Mouse (Mus musculus): ENCODE results near the gene Tcf3. TPM values are rescaled to one million over a fixed set of nuclear protein-coding genes. Genes with fewer than 3 reads are reported as not detected.

Tcf3 gene
- total and polyA plus RNA-seq, 3 experiments, result 125 to 258 TPM; not detected in 1

DNA sequence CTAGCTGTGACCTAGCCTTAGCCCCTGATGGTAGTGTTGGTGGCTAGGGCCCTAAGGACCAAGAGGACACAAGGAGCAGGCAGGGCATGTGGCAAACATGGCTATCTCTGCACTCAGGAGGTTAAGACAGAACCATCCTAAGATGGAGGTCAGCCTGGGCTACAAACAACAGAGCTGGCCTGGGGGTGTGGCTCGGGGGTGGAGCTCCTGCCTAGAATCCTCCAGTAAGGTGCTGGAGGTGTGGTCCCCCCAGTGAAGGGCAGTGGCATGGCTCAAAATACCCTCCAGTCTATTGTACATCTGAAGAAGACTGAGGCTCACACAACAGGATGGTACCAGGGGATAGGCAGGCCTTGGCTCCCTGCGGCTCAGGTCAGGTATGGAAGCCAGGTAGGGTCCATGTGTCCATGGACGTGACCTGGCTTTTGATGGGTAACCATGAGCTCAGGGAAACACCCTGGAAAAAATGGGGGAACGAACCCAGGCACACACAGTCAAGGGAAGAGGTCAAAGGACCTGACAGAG is 49.3 kb downstream of the Tcf3 start:
- Histone ChIP-seq H3K79me2 (ENCODE audit: control insufficient read depth, insufficient read depth, low read length, poor library complexity) (peaks cover 17% of the 10 kb centered on the region), H3K27ac (ENCODE audit: control insufficient read depth, low read depth, low read length) (no peak overlapping the region), H3K27me3 (ENCODE audit: control insufficient read depth in 1 of 2, insufficient read depth in 2 of 2, low read length in 2 of 2) (no peaks in the 10 kb centered on the region), H3K9me3 (replicated peaks; ENCODE audit: insufficient read depth, low read length) (no peaks in the 10 kb centered on the region), H3K4me1 (ENCODE audit: control insufficient read depth in 1 of 2, insufficient read depth in 2 of 2, low read length in 2 of 2) (peaks cover 7 to 36% of the 10 kb centered on the region in 2 experiments), H3K36me3 (ENCODE audit: control insufficient read depth in 1 of 2, insufficient read depth in 2 of 2, low read length in 2 of 2) (peaks cover 0 to 22% of the 10 kb centered on the region in 2 experiments; a peak in 2 of 4 replicates), H3K9ac (ENCODE audit: control insufficient read depth, low read depth, low read length, poor library complexity, severe bottlenecking) (no peak overlapping the region), H3K4me3 (ENCODE audit: control insufficient read depth in 1 of 2, insufficient read depth in 1 of 2, low read depth in 2 of 2, low read length in 2 of 2) (no peak overlapping the region)
- TF ChIP-seq ZKSCAN1 (IDR thresholded peaks at IDR 0.05; ENCODE audit: low read depth, low read length), result no peak
- TF ChIP-seq CHD1 (IDR thresholded peaks at IDR 0.05; ENCODE audit: low read depth, low read length), result no peak
- no peak for TF ChIP-seq SMC3 (IDR thresholded peaks at IDR 0.05; ENCODE audit: low read depth, low read length)
- no peak for TF ChIP-seq TAL1 (IDR thresholded peaks at IDR 0.05; ENCODE audit: low read length)
- no peak for TF ChIP-seq NELFE (IDR thresholded peaks at IDR 0.05; ENCODE audit: low read depth, low read length)
- no peak for TF ChIP-seq E2F4 (IDR thresholded peaks at IDR 0.05; ENCODE audit: borderline replicate concordance, low read depth, low read length)
- TF ChIP-seq ELF1 (IDR thresholded peaks at IDR 0.05; ENCODE audit: low read depth, low read length), result no peak
- TF ChIP-seq RCOR1 (IDR thresholded peaks at IDR 0.05; ENCODE audit: low read depth, low read length), result no peak
- TF ChIP-seq TBP (IDR thresholded peaks at IDR 0.05; ENCODE audit: low read depth, low read length), result no peak
- TF ChIP-seq ZMIZ1 (IDR thresholded peaks at IDR 0.05; ENCODE audit: low read depth, low read length), result no peak
- TF ChIP-seq MYB (IDR thresholded peaks at IDR 0.05; ENCODE audit: low read depth, low read length), result no peak
- TF ChIP-seq UBTF (IDR thresholded peaks at IDR 0.05; ENCODE audit: borderline replicate concordance, insufficient read depth, low read depth, low read length), result no peak
- TF ChIP-seq CHD2 (IDR thresholded peaks at IDR 0.05; ENCODE audit: low read length), result no peak
- TF ChIP-seq USF1 (IDR thresholded peaks at IDR 0.05; ENCODE audit: low read depth, low read length), result no peak
- TF ChIP-seq POLR2AphosphoS5 (IDR thresholded peaks at IDR 0.05; ENCODE audit: borderline replicate concordance, low read depth, low read length), result no peak
- TF ChIP-seq TCF12 (IDR thresholded peaks at IDR 0.05; ENCODE audit: low read depth, low read length), result no peak
- peak; percentile 39 for DNase-seq (ENCODE audit: low read depth, low spot score)

DNA sequence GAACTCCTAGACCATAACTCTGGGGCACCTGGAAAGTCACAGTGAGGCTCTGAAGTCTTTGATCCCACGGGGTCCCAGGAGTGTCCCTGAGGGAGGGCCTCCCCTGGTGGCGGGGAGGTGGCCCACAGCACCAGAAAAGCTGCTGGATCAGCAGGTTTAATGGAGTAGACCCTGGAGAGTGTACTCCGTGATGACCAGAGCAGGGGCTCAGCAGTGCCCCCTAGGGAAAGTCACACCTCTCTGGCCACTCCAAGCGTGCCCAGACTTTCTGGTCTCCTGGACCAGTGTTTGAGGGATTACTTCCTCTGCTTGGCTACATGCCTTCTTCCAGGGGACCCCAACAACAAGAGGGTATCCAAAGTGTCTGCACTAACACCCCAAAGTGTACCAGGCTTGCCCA is 50.0 kb downstream of the Tcf3 start:
- no peaks in the 10 kb centered on the region for H3K9me3 ChIP-seq (replicated peaks; ENCODE audit: insufficient read depth, low read length)
- H3K4me3 ChIP-seq (ENCODE audit: control insufficient read depth in 1 of 2, insufficient read depth in 1 of 2, low read depth in 2 of 2, low read length in 2 of 2), result no peak overlapping the region
- peaks cover 1 to 31% of the 10 kb centered on the region in 2 experiments; a peak in 3 of 4 replicates for H3K4me1 ChIP-seq (ENCODE audit: control insufficient read depth in 1 of 2, insufficient read depth in 2 of 2, low read length in 2 of 2)
- TF ChIP-seq JUND (IDR thresholded peaks at IDR 0.05; ENCODE audit: low read depth, low read length) (no peak), EP300 (IDR thresholded peaks at IDR 0.05; ENCODE audit: low read depth in 1 of 2, low read length in 2 of 2) (no peak), CTCF (IDR thresholded peaks at IDR 0.05 in 2 of 3, conservative IDR thresholded peaks at IDR 0.05 in 1 of 3; ENCODE audit: control insufficient read depth in 1 of 3, insufficient read depth in 1 of 3, low read depth in 2 of 3, low read length in 3 of 3, poor library complexity in 1 of 3, severe bottlenecking in 1 of 3) (peak; percentile 25 to 35 (median 29); a peak in 4 of 6 replicates)
- no peak for DNase-seq (ENCODE audit: low read depth, low spot score)
- H3K9ac ChIP-seq (ENCODE audit: control insufficient read depth, low read depth, low read length, poor library complexity, severe bottlenecking), result no peak overlapping the region
- peaks cover 17% of the 10 kb centered on the region for H3K79me2 ChIP-seq (ENCODE audit: control insufficient read depth, insufficient read depth, low read length, poor library complexity)
- H3K36me3 ChIP-seq (ENCODE audit: control insufficient read depth in 1 of 2, insufficient read depth in 2 of 2, low read length in 2 of 2), result peaks cover 0 to 15% of the 10 kb centered on the region in 2 experiments; a peak in 2 of 4 replicates
- H3K27me3 ChIP-seq (ENCODE audit: control insufficient read depth in 1 of 2, insufficient read depth in 2 of 2, low read length in 2 of 2), result no peaks in the 10 kb centered on the region
- H3K27ac ChIP-seq (ENCODE audit: control insufficient read depth, low read depth, low read length), result no peak overlapping the region
